Mouse (Mus musculus) kidney, postnatal 10 days (tissue): ENCODE measurements around the gene Thap12.

Experiments
- DNase-seq: peaks from one replicate; pipeline ENCODE4 v3.0.0; 2021; ENCODE audit warnings: mixed read lengths

The Thap12 gene

GRCm38 (mm10) chr7:98698590-98698989, 4.3 kb upstream of the Thap12 start:
- no peak for DNase-seq

- DNase-seq: peak; percentile 31
Measured at GRCm38 (mm10) chr7:98701771-98702170, 1.1 kb upstream of the Thap12 start.

DNA sequence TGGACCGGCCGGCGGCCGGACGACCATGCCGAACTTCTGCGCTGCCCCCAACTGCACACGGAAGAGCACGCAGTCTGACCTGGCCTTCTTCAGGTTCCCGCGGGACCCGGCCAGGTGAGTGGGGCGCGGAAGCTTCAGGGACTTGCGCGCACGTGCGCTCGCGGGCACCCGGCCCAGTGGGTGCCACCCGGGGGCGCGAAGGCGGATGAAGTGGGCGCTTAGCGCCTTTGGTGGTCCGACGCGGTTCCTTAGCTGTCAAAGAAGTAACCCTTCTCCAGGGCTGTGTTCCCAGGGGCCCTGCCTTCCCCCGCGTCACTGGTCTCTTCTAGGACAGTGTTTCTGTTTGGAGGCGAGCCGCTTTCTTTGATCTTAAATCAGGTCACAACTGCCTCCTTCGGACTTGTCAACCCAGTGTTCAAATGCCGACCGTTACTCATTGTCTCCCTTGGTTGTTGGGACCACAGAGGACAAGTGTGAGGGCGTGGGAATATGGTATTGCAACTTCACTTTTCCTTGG, 520 bp downstream of the Thap12 start:
- no peak for DNase-seq

DNA sequence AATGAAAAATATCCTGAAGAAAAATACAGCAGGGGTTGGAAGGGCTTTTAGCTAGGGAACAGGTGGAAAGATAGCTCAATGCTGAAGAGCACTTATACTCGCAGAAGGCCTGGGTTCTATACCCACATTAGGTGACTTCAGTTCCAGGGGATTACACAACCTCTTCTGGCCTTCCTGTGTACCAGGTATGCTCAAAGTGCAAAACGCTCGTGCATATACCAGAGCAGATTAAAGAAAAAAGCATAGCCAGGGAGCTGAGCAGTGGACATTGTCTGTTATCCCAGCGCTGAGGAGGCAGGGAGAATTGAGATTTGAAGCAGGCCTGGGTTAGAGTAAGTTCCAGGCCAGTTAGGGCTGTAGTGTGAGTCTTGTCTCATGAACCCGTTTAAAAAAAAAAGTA, 1.4 kb downstream of the Thap12 start:
- DNase-seq: no peak

GRCm38 (mm10) chr7:98713661-98714060, 10.8 kb downstream of the Thap12 start:
- no peak for DNase-seq

- no peak for DNase-seq
Measured at GRCm38 (mm10) chr7:98717438-98717837, 14.5 kb downstream of the Thap12 start.

DNA sequence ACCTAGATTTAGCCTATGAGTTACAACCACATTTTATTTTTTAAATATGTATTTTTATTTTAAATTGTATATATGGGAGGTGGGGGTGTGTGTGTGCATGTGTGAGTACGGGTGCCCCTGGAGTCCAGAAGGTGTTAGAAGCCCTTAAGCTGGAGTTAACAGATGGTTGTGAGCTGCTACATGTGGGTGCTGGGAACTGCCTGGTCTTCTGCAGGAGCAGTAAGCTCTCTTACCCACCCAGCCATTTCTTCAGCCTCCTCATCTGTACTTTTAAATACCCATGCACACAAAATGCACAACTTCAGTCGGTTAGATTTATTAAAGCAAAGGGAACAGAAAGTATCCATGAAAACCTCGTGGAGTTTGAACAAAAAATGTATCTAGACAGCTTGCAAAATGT, 16.9 kb downstream of the Thap12 start:
- DNase-seq: no peak

DNA sequence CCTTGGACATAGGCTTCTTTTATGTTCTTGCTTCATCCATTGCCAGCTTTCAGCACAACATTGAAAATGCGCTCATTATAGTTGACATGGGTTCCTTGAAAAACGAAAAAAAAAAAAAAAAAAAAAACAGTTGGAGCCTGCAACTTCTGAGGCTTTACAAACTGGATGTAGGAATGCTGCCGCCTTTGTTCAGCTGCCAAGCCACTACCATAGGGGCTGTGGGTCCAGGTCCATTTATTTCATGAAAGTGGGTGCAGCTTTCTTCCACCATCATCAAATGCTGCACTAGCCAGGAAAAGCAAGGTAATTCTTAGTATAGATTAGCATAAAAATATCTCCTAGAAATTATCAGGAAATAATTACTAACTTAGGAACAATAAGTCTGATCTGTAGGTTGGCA, 17.8 kb downstream of the Thap12 start:
- DNase-seq: no peak

GRCm38 (mm10) chr7:98721172-98721571, 18.3 kb downstream of the Thap12 start:
- DNase-seq: no peak

DNA sequence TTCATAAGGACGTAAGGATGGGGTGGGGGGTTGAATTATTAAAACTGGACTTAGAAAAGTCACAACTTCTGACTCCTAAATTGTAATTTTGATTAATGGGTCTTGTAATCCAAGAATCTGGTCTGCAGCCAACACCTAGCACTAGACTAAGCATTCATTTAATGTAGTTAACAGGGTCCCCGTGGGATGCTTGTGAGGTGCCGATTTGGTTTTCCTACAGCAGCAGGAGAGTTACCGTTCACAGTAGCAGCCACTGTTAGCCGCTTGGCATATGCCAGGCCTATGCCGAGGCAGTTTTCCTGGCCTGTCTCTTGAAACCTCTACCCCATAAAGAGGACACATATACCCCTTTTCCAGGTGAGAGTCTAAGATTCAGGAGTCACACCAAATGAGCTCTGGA, 18.7 kb downstream of the Thap12 start:
- no peak for DNase-seq

DNA sequence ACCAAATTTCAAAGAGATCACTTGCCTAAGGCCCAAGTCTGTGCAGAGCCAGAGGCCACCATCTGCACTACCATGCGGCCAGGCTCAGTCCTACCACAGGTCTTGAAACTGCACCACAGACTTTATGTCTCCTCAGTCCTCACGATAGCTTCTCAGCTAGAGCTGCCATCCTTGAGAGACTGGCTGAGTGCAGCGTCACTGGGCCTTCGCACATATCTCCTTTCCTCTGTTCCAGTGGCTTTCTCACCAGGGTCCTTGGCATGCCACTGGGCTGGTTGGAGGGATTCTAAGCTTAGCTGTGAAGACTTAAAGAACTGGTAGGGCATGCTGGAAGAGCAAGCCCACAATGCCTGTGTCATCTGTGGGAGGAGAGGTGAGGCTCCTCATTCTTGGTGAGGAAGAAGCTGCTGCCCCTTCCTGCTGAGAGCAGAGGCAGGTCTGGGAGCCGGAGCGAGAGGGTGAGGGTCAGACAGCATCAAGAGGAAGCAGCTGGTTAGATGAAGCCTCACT, 22.8 kb downstream of the Thap12 start:
- DNase-seq: no peak

GRCm38 (mm10) chr7:98727986-98728385, 25.1 kb downstream of the Thap12 start:
- DNase-seq: peak; percentile 40

DNA sequence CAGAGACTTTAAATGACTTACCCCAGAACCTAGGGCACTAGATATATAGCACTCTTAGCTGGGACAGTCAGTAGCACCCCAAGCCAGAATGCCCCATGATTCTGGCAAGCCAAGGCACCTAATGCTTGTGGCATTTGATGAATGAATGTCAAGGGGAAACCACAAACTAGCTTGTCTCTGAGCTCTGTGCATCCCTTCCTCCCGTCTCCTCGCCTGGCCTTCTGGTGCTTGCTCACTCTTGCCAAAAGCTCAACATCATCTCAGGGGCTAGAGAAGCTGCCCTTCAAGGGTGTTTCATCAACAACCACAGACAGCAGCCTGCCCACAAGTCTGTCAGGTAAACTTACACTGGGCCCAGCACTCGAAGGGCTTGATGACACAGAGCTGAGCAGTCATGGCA, 25.6 kb downstream of the Thap12 start:
- DNase-seq: no peak

- DNase-seq: peak; percentile 41
Measured at GRCm38 (mm10) chr7:98729661-98730271, 26.9 kb downstream of the Thap12 start.

DNA sequence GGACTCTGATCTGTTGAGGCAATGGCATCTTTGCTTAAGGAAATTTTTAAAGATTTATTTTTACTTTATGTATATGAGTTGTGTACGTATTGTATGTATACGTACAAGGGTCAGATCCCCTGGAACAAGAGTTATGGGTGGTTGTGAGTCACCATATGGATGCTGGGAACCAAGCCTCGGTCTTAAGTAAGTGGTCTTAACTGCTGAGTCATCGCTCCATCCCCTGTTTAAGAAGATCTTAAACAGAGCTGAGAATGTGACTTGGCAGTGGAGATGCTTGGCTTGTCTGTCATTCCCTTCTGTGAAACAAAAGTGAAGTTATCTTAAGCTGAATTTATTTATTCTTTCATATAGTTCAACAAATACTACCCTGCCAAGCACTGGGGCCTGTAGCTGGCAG, 31.1 kb downstream of the Thap12 start:
- DNase-seq: no peak

DNA sequence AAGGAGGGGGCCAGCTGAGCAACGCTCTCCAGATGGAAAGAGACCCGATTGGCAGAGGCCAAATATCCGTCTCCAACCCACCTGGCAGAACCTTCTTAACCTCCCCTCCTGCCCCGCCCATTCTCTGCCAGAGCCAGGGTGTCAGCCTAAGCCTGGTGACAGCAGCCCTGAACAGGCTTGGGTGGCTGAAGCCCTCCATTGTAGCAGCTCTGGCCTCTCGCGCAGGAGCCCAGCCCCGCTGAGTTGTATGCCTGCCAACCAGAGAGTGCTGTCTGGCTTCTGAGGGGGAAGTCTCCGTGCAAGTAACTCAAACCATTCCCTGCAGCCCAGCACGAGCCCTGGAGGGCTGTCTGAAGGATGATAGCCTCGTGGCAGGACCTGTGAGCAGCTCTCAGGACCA, 32.0 kb downstream of the Thap12 start:
- DNase-seq: peak; percentile 60

DNA sequence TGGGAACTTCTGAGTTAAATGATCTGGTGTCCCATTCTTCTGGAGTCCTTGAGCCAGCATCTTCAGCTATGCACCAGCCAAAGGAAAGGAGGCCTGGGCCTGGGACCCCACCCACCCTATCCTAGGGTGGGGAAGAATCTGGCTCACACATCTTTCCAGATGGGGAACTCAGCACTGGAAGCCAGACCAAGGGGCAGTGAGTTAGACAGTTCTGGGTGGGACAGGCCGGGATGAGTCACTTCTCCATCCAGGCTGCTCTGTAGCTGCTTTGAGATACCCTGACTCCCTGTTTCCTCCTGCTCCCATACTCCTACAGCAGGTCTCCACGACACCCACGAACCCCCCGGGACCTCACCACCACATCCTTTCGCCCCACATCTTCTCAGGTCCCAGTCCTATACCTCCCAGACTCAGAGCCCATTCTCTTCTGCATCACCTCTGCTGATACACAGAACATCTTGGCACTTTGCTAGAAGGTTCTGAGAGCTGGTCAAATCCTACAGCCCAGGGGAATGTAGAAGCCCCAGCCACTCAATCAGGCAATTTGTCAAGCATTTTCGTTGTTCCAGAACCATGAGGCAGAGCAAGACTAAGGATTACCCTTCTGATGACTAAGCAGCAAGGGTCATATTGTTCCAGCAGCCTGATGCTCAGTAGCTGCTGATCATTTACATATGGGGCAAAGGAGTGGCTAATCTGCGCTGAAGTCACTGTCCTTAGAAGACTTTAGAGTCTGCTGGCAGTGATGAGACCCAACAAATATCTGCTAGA, 34.1 kb downstream of the Thap12 start:
- no peak for DNase-seq

DNA sequence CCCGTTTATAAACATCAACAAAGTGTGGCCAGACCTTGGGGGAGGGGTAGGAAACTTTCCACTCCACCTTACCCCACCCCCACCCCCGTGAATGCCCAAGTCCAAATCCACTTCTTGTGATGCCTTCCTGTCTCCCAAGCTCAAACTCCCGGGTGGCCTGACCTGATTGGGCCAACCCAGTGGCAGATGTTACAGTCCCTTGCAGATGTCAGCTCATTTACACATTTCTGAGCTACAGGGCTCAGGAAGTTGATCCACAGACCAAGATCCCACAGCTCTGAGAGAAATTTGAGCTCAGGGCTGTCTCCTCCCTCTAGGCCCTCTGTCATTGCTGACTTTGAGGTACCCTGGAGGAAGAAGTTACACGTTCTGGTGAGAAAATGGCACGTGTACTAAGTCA, 37.5 kb downstream of the Thap12 start:
- DNase-seq: no peak

GRCm38 (mm10) chr7:98743312-98743711, 40.4 kb downstream of the Thap12 start:
- DNase-seq: peak; percentile 85

- peak; percentile 56 for DNase-seq
Measured at GRCm38 (mm10) chr7:98750404-98750803, 47.5 kb downstream of the Thap12 start.

DNA sequence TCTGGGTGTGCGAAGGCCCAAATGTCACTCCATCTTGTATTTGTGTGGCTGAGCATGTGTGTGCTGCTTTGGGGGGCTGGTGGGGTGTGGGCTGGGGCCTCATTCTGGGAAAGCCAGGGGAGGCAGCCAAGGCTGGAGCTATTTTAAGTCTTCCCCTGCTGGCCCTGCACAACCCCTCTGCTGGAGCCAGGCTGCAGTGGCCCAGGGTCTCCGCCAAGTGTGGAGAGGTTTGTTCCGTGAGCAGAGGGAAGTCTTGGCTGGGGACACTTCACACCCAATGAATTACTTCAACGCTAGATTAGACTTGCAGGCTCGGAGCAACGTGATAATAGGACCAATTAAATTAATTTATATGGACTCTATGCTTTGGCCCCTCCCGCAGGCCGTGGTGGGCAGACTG, 49.8 kb downstream of the Thap12 start:
- no peak for DNase-seq

DNA sequence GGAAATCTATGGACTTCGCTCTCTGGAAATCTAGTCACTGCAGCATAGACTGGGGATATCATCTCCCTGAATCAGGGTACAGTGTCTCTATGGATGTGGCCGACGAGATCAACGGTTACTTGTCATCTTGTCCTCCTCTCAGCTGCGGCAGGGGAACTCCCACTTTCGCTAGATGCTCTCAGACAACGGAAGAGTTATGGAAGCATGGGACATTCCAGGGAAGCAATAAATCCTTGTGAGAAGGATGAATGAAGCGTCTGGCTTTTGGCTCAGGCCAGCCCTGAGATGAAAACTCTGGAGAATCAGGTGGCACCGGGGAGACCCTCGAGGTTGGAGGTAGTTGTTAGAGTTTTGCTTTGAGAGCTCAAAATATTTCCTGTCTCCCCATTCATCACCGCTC, 53.1 kb downstream of the Thap12 start:
- no peak for DNase-seq

DNA sequence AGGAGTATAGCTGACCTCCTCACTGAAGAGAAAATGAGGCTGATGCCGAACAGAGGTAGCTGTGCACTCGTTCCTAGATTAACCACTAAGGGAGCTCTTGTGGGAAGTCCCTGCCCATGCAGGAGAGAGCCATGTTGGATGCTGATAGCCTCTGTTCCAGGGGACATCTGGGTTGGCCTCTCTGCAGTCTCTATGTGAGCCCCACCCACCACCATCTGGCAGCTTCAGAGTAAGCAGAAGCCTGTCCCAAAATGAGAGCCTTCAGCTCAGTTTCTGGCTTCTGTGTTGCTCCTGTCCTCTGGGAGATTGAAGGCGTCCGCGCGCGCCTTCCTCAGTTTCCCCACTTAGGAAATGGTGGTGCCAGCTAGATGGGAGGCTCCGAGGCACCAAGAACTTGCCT, 53.7 kb downstream of the Thap12 start:
- no peak for DNase-seq

DNA sequence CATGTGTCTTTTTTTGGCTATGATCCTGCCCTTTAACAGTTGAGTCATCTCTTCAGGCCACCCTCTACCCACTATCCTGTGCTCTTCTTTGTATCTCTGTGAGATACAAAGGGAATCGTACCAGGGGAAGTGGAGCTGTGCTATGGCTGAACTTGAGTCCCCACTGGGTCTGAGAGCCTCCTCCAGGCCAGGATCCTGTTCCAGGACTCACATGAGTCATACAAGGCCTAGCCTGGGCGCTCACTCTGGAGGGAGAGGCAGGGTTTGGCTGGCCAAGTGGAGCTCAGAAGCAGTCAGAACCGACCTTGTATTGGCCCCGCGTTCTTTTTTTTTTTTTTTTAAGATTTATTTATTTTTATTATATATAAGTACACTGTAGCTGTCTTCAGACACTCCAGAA, 57.2 kb downstream of the Thap12 start:
- no peak for DNase-seq
